Comparison of ENCODE assay signal across 24 mouse cellular contexts in the genomic region with DNA sequence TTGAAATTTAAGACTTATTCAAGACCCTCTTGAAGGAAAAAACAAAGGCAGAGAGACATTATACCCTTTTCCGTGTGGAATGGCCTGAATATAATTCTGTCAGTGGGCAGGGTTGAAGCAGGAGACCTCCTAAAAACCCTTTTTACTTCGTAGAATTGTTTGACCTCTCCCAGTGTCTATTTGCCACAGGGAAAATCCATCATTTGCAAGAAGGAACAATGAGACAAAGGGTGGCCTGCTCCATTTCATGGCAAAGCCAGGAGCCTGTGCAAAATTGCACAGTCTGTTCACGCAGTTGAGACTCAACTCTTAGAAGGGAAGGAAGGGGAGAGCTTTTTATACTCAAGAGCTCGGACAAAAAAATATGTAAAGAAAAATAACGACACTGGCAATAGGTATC. TPM values are rescaled to one million over a fixed set of nuclear protein-coding genes. Genes with fewer than 3 reads are reported as not detected.
DNase-seq lines count a peak whose midpoint lies in the region; ATAC-seq and TF ChIP-seq lines count a peak whose summit lies in the region.
"Had no signal": no experiment of that assay in that cellular context is flagged by ENCODE, and none has a peak within 500 bp of the region (broad histone marks: within the 10 kb centered on the region; RNA-seq: fewer than 3 reads in every experiment).

No protein-coding gene starts in this region.

- H3K4me2 ChIP-seq in hindbrain, embryonic 13.5 days: no peak overlapping the region
- no peak overlapping the region for H3K4me2 ChIP-seq in neural tube, embryonic 15.5 days
- no peak overlapping the region for H3K4me2 ChIP-seq in hindbrain, embryonic 16.5 days (ENCODE audit: low read length)
- H3K4me2 ChIP-seq: heart, embryonic 11.5 days; stomach, embryonic 15.5 days had no signal

- H3K4me3 ChIP-seq in hindbrain, embryonic 10.5 days: no peak overlapping the region
- H3K4me3 ChIP-seq in hindbrain, embryonic 13.5 days: no peak overlapping the region
- H3K4me3 ChIP-seq in neural tube, embryonic 15.5 days (replicated peaks): no peak overlapping the region
- H3K4me3 ChIP-seq in hindbrain, embryonic 16.5 days (ENCODE audit: low read length): no peak overlapping the region
- no peak overlapping the region for H3K4me3 ChIP-seq in kidney, adult 2 months (ENCODE audit: insufficient read depth, low read depth, low read length)
- H3K4me3 ChIP-seq: stomach, embryonic 15.5 days had no signal

- peaks cover 32% of the 10 kb centered on the region for H3K4me1 ChIP-seq in hindbrain, embryonic 10.5 days (replicated peaks)
- peaks cover 12% of the 10 kb centered on the region for H3K4me1 ChIP-seq in hindbrain, embryonic 13.5 days (replicated peaks)
- peaks cover 7% of the 10 kb centered on the region; the same call in 1 of the 2 replicates for H3K4me1 ChIP-seq in neural tube, embryonic 15.5 days
- H3K4me1 ChIP-seq in hindbrain, embryonic 16.5 days (ENCODE audit: control insufficient read depth, insufficient read depth, low read depth, low read length): no peaks in the 10 kb centered on the region; the same call in 1 of the 2 replicates
- no peaks in the 10 kb centered on the region for H3K4me1 ChIP-seq in kidney, adult 2 months (ENCODE audit: control insufficient read depth, insufficient read depth, low read length)
- H3K4me1 ChIP-seq: stomach, embryonic 15.5 days had no signal

- no peak for TF ChIP-seq POLR2A in kidney, adult 2 months (IDR thresholded peaks at IDR 0.05; ENCODE audit: low read depth, low read length)

- H3K9ac ChIP-seq in hindbrain, embryonic 13.5 days: no peak overlapping the region
- H3K9ac ChIP-seq in neural tube, embryonic 15.5 days (replicated peaks): no peak overlapping the region
- no peak overlapping the region for H3K9ac ChIP-seq in hindbrain, embryonic 16.5 days (ENCODE audit: low read depth, low read length)
- H3K9ac ChIP-seq: liver, postnatal 0 days; stomach, embryonic 15.5 days had no signal

- no peak for TF ChIP-seq CTCF in kidney, adult 2 months (conservative IDR thresholded peaks at IDR 0.05; ENCODE audit: insufficient read depth, insufficient read length, low read depth, low read length)

- no peaks in the 10 kb centered on the region for H3K9me3 ChIP-seq in hindbrain, embryonic 10.5 days
- H3K9me3 ChIP-seq in hindbrain, embryonic 13.5 days: no peaks in the 10 kb centered on the region
- H3K9me3 ChIP-seq in neural tube, embryonic 15.5 days (replicated peaks): no peaks in the 10 kb centered on the region
- no peaks in the 10 kb centered on the region for H3K9me3 ChIP-seq in hindbrain, embryonic 16.5 days (ENCODE audit: control insufficient read depth, low read length)
- H3K9me3 ChIP-seq: stomach, embryonic 15.5 days had no signal

- no peak for ATAC-seq in hindbrain, embryonic 13.5 days (ENCODE audit: low FRiP score)
- ATAC-seq in neural tube, embryonic 15.5 days (ENCODE audit: low FRiP score): no peak
- ATAC-seq in hindbrain, embryonic 16.5 days: peak; percentile 52; the same call in 1 of the 2 replicates
- no peak for ATAC-seq in frontal cortex, adult (ENCODE audit: low TSS enrichment)
- ATAC-seq: forebrain, embryonic 14.5 days; liver, postnatal 0 days had no signal

- H3K27ac ChIP-seq in hindbrain, embryonic 10.5 days: peak overlapping the region; percentile 81
- H3K27ac ChIP-seq in hindbrain, embryonic 13.5 days: no peak overlapping the region
- no peak overlapping the region for H3K27ac ChIP-seq in neural tube, embryonic 15.5 days (replicated peaks)
- H3K27ac ChIP-seq in hindbrain, embryonic 16.5 days (ENCODE audit: low read depth, low read length): no peak overlapping the region
- no peak overlapping the region for H3K27ac ChIP-seq in kidney, adult 2 months (ENCODE audit: insufficient read depth, low read depth, low read length)
- H3K27ac ChIP-seq: stomach, embryonic 15.5 days had no signal

- intact Hi-C loops in left cerebral cortex, postnatal 25 days (cut with DNase I): no loop called here

- no peaks in the 10 kb centered on the region for H3K27me3 ChIP-seq in hindbrain, embryonic 10.5 days (ENCODE audit: insufficient read depth, poor library complexity, severe bottlenecking)
- H3K27me3 ChIP-seq in hindbrain, embryonic 13.5 days: no peaks in the 10 kb centered on the region
- H3K27me3 ChIP-seq in neural tube, embryonic 15.5 days (replicated peaks): no peaks in the 10 kb centered on the region
- no peaks in the 10 kb centered on the region for H3K27me3 ChIP-seq in hindbrain, embryonic 16.5 days (replicated peaks; ENCODE audit: control insufficient read depth, insufficient read depth, low read length)
- H3K27me3 ChIP-seq in kidney, adult 2 months (replicated peaks; ENCODE audit: control insufficient read depth, insufficient read depth, low read length): no peaks in the 10 kb centered on the region
- H3K27me3 ChIP-seq: CH12.LX; stomach, embryonic 15.5 days had no signal

- WGBS in hindbrain, embryonic 10.5 days: 24% methylated on average over 5 of the region's 5 CpGs
- WGBS in hindbrain, embryonic 13.5 days: 10% methylated on average over 5 of the region's 5 CpGs
- 19% methylated on average over 5 of the region's 5 CpGs for WGBS in neural tube, embryonic 15.5 days
- 24% methylated on average over 5 of the region's 5 CpGs for WGBS in hindbrain, embryonic 16.5 days
- WGBS in kidney, adult 2 months: 42% methylated on average over 5 of the region's 5 CpGs

- H3K36me3 ChIP-seq in hindbrain, embryonic 10.5 days: no peaks in the 10 kb centered on the region
- H3K36me3 ChIP-seq in hindbrain, embryonic 13.5 days: no peaks in the 10 kb centered on the region
- H3K36me3 ChIP-seq in neural tube, embryonic 15.5 days: no peaks in the 10 kb centered on the region
- no peaks in the 10 kb centered on the region for H3K36me3 ChIP-seq in hindbrain, embryonic 16.5 days (ENCODE audit: control insufficient read depth, insufficient read depth, low read length)
- no peaks in the 10 kb centered on the region for H3K36me3 ChIP-seq in kidney, adult 2 months (ENCODE audit: control insufficient read depth, insufficient read depth, low read length)
- H3K36me3 ChIP-seq: stomach, embryonic 15.5 days had no signal

- peak; percentile 51 for DNase-seq in hindbrain, embryonic 10.5 days (ENCODE audit: low spot score)
- peak; percentile 28 for DNase-seq in neural tube, embryonic 10.5 days (ENCODE audit: extremely low spot score, low spot score)
- no peak for DNase-seq in kidney, adult 2 months
- DNase-seq in left cerebral cortex, postnatal 25 days (ENCODE audit: low spot score in 2 of 2): no peak
- DNase-seq: adrenal gland, postnatal 25 days; heart, postnatal 10 days; kidney, adult 11 months; kidney, postnatal 10 days; liver, postnatal 0 days; lung, postnatal 10 days; right cerebral cortex, postnatal 25 days; thymus, postnatal 14 days had no signal

RNA-seq across cellular contexts. Expression of a gene that starts 22.6 kb away (rescaled TPM):
- polyA plus RNA-seq in hindbrain, embryonic 10.5 days (2016; fragmentation: Nextera tagmentation; extraction: Ambion mirVana): 5.4 and 10.3 TPM in 2 replicates
- 69.4 and 70.1 TPM in 2 replicates for polyA plus RNA-seq in hindbrain, embryonic 13.5 days (2015; fragmentation: Nextera tagmentation; extraction: Ambion mirVana)
- polyA plus RNA-seq in neural tube, embryonic 15.5 days (2015; fragmentation: Nextera tagmentation; extraction: Ambion mirVana): 103 and 111 TPM in 2 replicates
- polyA plus RNA-seq in hindbrain, embryonic 16.5 days (2015; fragmentation: Nextera tagmentation; extraction: Ambion mirVana): 83.3 and 96.1 TPM in 2 replicates
- 0.19 TPM in 2 replicates for polyA plus RNA-seq in kidney, adult 2 months (2012; rRNA removed)
- 100 to 1,000 TPM; 269 to 271 TPM for total RNA-seq in left cerebral cortex, postnatal 25 days (2021)
- total RNA-seq: CH12.LX; liver, adult 2 months; megakaryocyte progenitor cell, adult 5-6 weeks; MEL had no signal
- polyA plus RNA-seq: liver, adult 2 months; liver, postnatal 0 days; spleen, adult 2 months had no signal

Comparison
In these comparisons a context has a peak if more than half of its experiments do, and no peak if none do; other contexts are left out.
1. DNase-seq: peak in hindbrain, embryonic 10.5 days (single experiment) and neural tube, embryonic 10.5 days (single experiment); none in kidney, adult 2 months (single experiment) and left cerebral cortex, postnatal 25 days (0 of 2).